Mouse (Mus musculus): ENCODE data around the gene Mfap2. TPM values are rescaled to one million over a fixed set of nuclear protein-coding genes. Genes with fewer than 3 reads are reported as not detected.

The Mfap2 gene
- polyA plus RNA-seq (2012; ENCODE audit: insufficient read depth, insufficient read length, low replicate concordance, missing spikeins) = not detected in 2 replicates

GRCm38 (mm10) chr4:141010118-141010517, at the start of gene Mfap2:
Gene Mfap2, plus strand, starts transcription at chr4:141010418.
- H3K27ac ChIP-seq (ENCODE audit: insufficient read depth, low read depth, low read length) = no peak within 1 kb of the TSS
- TF ChIP-seq CTCF (IDR thresholded peaks at IDR 0.05; ENCODE audit: insufficient read depth, low read depth, low read length) (no peak), POLR2A (IDR thresholded peaks at IDR 0.05; ENCODE audit: insufficient read depth, low read depth, low read length) (no peak)
- peak within 1 kb of the TSS; percentile 49 for H3K4me3 ChIP-seq (ENCODE audit: insufficient read depth, low read depth, low read length)
- H3K4me1 ChIP-seq (ENCODE audit: control insufficient read depth, insufficient read depth, low read length) = peaks cover 26% of the 10 kb centered on the region
- 23% methylated on average over 7 of the region's 7 CpGs for WGBS

DNA sequence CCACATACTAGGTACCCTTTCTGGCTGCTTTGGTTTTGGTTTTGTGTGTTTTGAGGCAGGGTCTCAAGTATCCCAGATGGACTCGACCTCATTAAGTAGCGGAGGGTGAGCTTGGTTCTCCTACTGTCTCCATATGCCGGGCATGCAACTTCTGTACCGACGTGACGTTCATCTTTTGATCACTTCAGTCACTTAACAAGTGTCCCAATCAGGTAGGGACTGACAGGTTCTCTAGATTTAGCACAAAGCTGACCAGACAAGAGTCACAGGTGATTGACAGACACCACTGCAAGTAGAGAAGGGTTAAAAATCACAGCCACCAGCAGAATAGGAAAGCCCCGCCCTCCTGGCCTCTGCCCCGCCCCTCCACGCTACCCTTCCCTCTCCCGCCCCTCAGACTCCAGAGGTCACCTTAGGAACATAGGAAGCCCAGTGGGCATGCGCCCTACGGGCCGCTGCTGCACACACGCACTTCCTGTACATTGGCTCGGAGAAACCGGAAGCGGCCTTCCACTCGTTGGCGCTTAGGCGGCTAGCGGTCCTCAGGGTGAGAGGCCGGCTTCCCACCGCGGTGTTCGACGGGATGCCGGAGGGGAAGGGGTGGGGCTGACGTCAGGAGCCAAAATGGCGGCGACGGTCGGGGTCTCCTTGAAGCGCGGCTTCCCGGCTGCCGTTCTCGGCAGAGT, 49.3 kb upstream of the Mfap2 start, which contains the start of gene Sdhb:
TSS of gene Sdhb (plus strand) at position 423 of the 686 bp plus-strand sequence.
- H3K4me3 ChIP-seq (ENCODE audit: insufficient read depth, low read depth, low read length) = peak within 1 kb of the TSS; percentile 64
- TF ChIP-seq POLR2A (IDR thresholded peaks at IDR 0.05; ENCODE audit: insufficient read depth, low read depth, low read length) = peak; percentile 60
- TF ChIP-seq CTCF (IDR thresholded peaks at IDR 0.05; ENCODE audit: insufficient read depth, low read depth, low read length) = no peak
- peak within 1 kb of the TSS; percentile 94 for H3K27ac ChIP-seq (ENCODE audit: insufficient read depth, low read depth, low read length)
- WGBS = 2% methylated on average over 36 of the region's 37 CpGs
- H3K4me1 ChIP-seq (ENCODE audit: control insufficient read depth, insufficient read depth, low read length) = peaks cover 44% of the 10 kb centered on the region

- H3K4me3 ChIP-seq (ENCODE audit: insufficient read depth, low read depth, low read length) = peak overlapping the region; percentile 64
- TF ChIP-seq CTCF (IDR thresholded peaks at IDR 0.05; ENCODE audit: insufficient read depth, low read depth, low read length) = no peak
- TF ChIP-seq POLR2A (IDR thresholded peaks at IDR 0.05; ENCODE audit: insufficient read depth, low read depth, low read length) = peak; percentile 16; the same call in 1 of the 2 replicates
- H3K27ac ChIP-seq (ENCODE audit: insufficient read depth, low read depth, low read length) = peak overlapping the region; percentile 90
- peaks cover 48% of the 10 kb centered on the region for H3K4me1 ChIP-seq (ENCODE audit: control insufficient read depth, insufficient read depth, low read length)
- WGBS = under 1% methylated on average over 38 of the region's 38 CpGs
Measured at GRCm38 (mm10) chr4:140961467-140962206, 48.6 kb upstream of the Mfap2 start.

GRCm38 (mm10) chr4:140962207-140962909, 47.9 kb upstream of the Mfap2 start:
- no peak for TF ChIP-seq CTCF (IDR thresholded peaks at IDR 0.05; ENCODE audit: insufficient read depth, low read depth, low read length)
- TF ChIP-seq POLR2A (IDR thresholded peaks at IDR 0.05; ENCODE audit: insufficient read depth, low read depth, low read length) = no peak
- Histone ChIP-seq H3K27ac (ENCODE audit: insufficient read depth, low read depth, low read length) (no peak overlapping the region), H3K4me1 (ENCODE audit: control insufficient read depth, insufficient read depth, low read length) (peaks cover 42% of the 10 kb centered on the region), H3K4me3 (ENCODE audit: insufficient read depth, low read depth, low read length) (peak overlapping the region; percentile 64)
- WGBS = 33% methylated on average over 8 of the region's 8 CpGs

DNA sequence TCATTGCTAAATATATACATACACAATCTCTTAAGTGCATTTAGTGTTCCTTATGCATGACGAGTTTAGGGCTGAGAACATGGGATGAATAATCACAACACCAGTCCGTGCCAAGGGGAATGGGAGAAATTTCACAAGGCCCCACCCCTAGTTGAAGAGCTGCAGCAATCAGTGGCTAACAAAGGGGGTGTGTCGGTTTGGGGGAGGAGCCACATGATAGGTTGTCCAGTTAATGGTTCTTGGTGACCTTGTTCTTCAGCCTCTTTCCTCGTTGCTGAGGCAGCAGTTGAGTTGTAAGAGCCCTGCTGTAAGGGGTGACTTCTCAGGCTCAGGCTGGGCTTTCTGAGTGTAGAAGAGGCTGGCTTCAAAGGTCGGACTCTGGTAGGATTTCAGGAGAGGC, 47.3 kb upstream of the Mfap2 start:
- no peak for TF ChIP-seq CTCF (IDR thresholded peaks at IDR 0.05; ENCODE audit: insufficient read depth, low read depth, low read length)
- no peak for TF ChIP-seq POLR2A (IDR thresholded peaks at IDR 0.05; ENCODE audit: insufficient read depth, low read depth, low read length)
- H3K4me3 ChIP-seq (ENCODE audit: insufficient read depth, low read depth, low read length) = peak overlapping the region; percentile 26
- peak overlapping the region; percentile 49 for H3K27ac ChIP-seq (ENCODE audit: insufficient read depth, low read depth, low read length)
- H3K4me1 ChIP-seq (ENCODE audit: control insufficient read depth, insufficient read depth, low read length) = peaks cover 42% of the 10 kb centered on the region
- WGBS = 14% methylated on average over 5 of the region's 5 CpGs

DNA sequence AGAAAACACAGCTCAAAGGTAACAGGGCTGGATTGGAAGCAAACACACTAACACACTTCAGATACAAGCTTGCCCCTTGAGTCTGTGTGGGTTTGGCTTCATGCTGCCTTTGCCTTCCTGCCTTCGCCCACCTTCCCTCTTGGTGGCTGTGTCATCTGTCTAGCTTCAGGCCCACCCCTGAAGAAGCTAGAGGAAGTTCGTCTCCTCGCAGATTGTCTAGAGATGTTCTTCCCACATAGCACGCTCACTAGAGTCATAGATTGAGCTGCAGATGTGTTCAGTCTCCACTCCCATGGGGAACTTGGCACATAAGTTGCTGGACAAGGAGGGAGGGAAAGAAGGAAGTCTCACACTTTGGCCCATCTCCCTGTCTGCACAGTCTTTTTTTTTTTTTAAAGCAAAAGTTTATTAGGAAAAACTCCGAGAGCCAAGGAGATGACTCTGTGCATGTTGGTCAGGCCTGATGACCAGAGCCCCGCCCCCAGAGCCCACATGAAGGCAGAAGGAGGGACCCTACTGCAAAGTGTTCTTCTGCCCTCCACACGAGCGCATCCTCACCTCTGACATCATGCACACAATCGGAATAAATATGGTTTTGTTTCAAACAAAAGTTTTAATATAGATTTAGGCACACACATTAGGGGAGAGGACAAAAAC, 46.1 kb upstream of the Mfap2 start:
- peaks cover 33% of the 10 kb centered on the region for H3K4me1 ChIP-seq (ENCODE audit: control insufficient read depth, insufficient read depth, low read length)
- H3K4me3 ChIP-seq (ENCODE audit: insufficient read depth, low read depth, low read length) = no peak overlapping the region
- peak overlapping the region; percentile 60; the same call in 1 of the 2 replicates for H3K27ac ChIP-seq (ENCODE audit: insufficient read depth, low read depth, low read length)
- no peak for TF ChIP-seq POLR2A (IDR thresholded peaks at IDR 0.05; ENCODE audit: insufficient read depth, low read depth, low read length)
- TF ChIP-seq CTCF (IDR thresholded peaks at IDR 0.05; ENCODE audit: insufficient read depth, low read depth, low read length) = no peak
- WGBS = 47% methylated on average over 9 of the region's 9 CpGs

GRCm38 (mm10) chr4:140964620-140965019, 45.6 kb upstream of the Mfap2 start:
- 3% methylated on average over 7 of the region's 7 CpGs for WGBS
- TF ChIP-seq CTCF (IDR thresholded peaks at IDR 0.05; ENCODE audit: insufficient read depth, low read depth, low read length) = peak; percentile 49
- TF ChIP-seq POLR2A (IDR thresholded peaks at IDR 0.05; ENCODE audit: insufficient read depth, low read depth, low read length) = no peak
- Histone ChIP-seq H3K27ac (ENCODE audit: insufficient read depth, low read depth, low read length) (peak overlapping the region; percentile 24; the same call in 1 of the 2 replicates), H3K4me3 (ENCODE audit: insufficient read depth, low read depth, low read length) (no peak overlapping the region), H3K4me1 (ENCODE audit: control insufficient read depth, insufficient read depth, low read length) (peaks cover 29% of the 10 kb centered on the region)

DNA sequence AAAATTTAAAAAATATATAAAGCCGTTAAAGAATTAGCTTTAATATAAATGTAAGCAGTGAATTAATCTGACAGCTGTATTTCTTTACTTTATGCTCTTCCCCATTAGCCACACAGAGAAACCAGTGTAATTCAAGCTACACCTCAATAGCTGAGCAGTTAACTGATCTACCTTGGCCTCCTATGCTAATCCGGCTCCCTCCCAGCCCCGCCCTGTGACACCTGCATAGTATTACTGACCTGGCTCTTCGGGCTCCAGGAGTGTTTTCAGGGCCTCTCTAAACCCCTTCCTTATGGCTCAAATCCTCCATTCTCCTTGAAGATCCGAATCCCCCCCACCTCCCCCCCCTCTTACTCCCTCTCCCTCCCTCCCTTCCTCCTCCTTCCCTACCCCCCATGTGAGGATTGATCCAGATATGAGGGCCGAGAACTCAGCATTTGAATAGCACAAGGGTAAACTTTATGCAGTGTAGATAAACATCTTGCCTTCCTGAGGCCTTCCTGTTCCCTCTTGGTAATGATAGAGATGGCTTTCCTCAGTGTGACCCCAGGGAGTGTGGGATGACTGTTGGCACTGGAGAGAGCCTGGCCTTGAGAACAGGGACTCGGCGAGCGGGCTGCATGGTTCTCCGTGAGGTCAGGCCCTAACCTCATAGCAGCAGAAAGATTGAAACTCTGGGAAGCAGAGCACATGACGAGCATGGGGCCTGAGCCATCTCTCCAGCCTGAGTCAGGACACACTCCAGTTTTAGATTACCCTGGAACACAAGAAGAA, 42.6 kb upstream of the Mfap2 start:
- H3K27ac ChIP-seq (ENCODE audit: insufficient read depth, low read depth, low read length) = no peak overlapping the region
- H3K4me1 ChIP-seq (ENCODE audit: control insufficient read depth, insufficient read depth, low read length) = peaks cover 22% of the 10 kb centered on the region
- TF ChIP-seq CTCF (IDR thresholded peaks at IDR 0.05; ENCODE audit: insufficient read depth, low read depth, low read length) = no peak
- no peak for TF ChIP-seq POLR2A (IDR thresholded peaks at IDR 0.05; ENCODE audit: insufficient read depth, low read depth, low read length)
- no peak overlapping the region for H3K4me3 ChIP-seq (ENCODE audit: insufficient read depth, low read depth, low read length)
- 80% methylated on average over 11 of the region's 11 CpGs for WGBS

Data from olfactory bulb, adult 2 months (tissue).